Mouse (Mus musculus) gastrocnemius, adult 2 months (tissue): ENCODE results near the gene Adgre5. TPM values are rescaled to one million over a fixed set of nuclear protein-coding genes. Genes with fewer than 3 reads are reported as not detected.

Experiments
- DNase-seq: peaks from one replicate; pipeline ENCODE4 v3.0.0; 2022
- H3K27ac ChIP-seq: fragments of 200-600 bp; 2 replicates; pipeline ENCODE4 v1.8.1; 2022; ENCODE audit warnings: mild to moderate bottlenecking
- H3K4me3 ChIP-seq: fragments of 200-600 bp; 2 replicates; pipeline ENCODE4 v1.8.1; 2022; ENCODE audit warnings: mild to moderate bottlenecking, moderate library complexity
- CTCF ChIP-seq: fragments of 200-600 bp; IDR thresholded peaks from 2 replicates; pipeline ENCODE4 v1.8.1; 2022; ENCODE audit warnings: antibody characterized with exemption, mild to moderate bottlenecking, moderate library complexity
- intact Hi-C: fragments of 180-260 bp; cut with DNase I; formaldehyde crosslinking; loops from one replicate; pipeline ENCODE4 v1.15.1; 2025
- total RNA-seq, 2 experiments: library from RNA; stranded (reverse); gene quantifications; 2 replicates each; pipeline ENCODE4 v1.2.3; 2021

Adgre5 gene
- total RNA-seq, 2 experiments from 2014 or later, result 16.3 to 27.7 TPM

DNA sequence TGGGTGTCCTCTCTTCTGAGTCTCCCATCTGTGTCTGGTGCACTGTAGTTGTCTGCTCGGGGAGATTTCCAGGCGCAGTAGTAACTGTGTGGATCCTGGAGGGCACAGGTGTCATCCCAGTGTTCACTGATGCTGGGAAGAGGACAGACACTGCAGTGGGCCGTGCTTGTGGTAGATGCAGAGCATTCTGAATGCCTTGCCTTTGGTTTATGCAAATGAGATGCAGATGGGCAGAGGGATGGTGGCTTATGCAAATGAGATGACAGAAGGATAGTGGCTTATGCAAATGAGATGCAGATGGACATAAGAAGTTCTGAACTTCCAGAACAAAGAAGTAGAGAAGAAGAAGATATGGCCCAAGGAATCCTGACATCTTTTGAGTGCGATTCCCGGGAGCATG is 9.2 kb downstream of the Adgre5 start:
- DNase-seq, result no peak
- H3K4me3 ChIP-seq, result no peak overlapping the region
- intact Hi-C loops, result no loop called here
- TF ChIP-seq CTCF, result no peak
- no peak overlapping the region for H3K27ac ChIP-seq

DNA sequence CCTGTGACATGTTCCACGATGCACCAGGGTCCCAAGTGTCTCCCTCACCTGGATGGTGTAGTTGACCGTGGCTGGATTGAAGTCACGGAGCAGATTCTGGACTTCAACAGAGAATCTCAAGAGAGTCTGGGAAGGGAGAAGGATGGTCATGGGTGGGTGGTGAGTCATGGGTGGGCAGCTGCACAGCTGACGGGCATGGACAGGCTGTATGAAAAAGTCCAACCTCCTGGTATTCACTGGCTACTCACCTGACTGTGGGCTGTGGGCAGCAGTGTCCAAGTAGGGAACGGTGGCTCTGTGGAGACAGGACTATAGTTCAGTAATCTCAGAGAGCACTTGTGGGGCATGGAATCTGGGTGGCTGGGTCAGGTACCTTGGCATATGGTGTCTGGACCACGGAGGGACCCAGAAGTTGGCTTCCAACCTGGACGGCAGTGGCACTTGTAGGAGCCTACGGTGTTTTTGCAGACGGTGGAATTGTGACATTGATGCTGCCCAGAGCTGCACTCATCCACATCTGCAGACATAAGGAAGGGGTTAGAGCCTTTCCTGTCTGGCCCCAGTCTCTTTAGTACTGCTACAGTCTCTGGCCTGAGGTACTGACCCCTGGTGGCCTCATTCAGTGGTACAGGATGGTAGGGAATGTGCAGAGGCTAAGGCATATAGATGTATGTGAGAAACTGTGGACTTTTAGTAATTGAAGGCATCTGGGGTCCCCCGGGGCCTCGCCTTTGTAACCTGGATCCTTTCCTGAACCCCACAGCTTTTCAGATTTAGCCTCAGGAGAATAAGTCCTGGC is 11.9 kb downstream of the Adgre5 start:
- H3K4me3 ChIP-seq, result no peak overlapping the region
- intact Hi-C loops, result loop anchor here (5.0 kb wide), 1 partner anchor 53 kb away; no protein-coding TSS in a partner anchor
- H3K27ac ChIP-seq, result no peak overlapping the region
- TF ChIP-seq CTCF, result peak; percentile 59
- peak; percentile 23 for DNase-seq

- Histone ChIP-seq H3K27ac (no peak overlapping the region), H3K4me3 (no peak overlapping the region)
- TF ChIP-seq CTCF, result no peak
- DNase-seq, result peak; percentile 13
- intact Hi-C loops, result loop anchor here (5.0 kb wide), 1 partner anchor 57 kb away; no protein-coding TSS in a partner anchor
Observed at GRCm38 (mm10) chr8:83725521-83726102, 15.5 kb downstream of the Adgre5 start.

DNA sequence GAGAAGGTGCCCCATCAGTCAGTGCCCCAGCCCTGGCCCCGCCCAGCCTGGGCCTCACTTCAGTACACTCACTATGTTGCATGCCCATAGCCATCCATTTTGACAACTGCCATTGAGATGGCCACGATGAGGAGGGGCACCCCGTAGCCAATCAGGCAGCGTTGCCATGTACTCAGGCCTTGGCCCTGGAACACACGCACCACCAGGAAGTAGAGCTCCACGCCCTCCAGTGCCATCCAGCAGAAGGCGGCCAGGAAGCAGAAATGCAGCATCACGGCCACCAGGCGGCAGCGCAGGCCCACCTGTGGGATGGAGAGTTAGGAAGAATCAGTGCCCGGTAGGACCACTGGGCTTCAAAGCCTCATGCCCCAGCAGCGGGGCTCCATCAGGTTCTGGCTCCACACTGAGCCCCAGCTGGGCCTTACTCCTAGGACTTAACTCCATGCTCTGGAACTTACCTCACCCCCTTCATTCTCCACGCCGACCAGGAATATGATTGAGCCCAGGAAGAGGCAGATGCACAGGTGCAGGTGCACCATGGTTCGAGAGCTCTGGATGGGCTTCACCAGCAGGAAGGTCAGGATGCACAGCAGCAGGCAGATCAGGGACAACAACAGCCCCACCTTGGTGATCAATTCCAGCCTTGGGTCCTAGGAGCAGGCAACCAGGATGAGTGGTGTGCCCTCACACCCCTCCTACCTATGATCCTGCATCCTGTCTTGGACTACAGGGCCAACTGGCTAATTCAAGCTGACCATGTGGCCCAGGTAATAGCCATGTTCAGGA is 16.2 kb downstream of the Adgre5 start:
- intact Hi-C loops, result loop anchor here (1.0 to 5.0 kb wide), 2 partner anchors 57 to 169 kb away; no protein-coding TSS in a partner anchor
- peak; percentile 92 for TF ChIP-seq CTCF
- Histone ChIP-seq H3K27ac (no peak overlapping the region), H3K4me3 (no peak overlapping the region)
- peak; percentile 86 for DNase-seq

DNA sequence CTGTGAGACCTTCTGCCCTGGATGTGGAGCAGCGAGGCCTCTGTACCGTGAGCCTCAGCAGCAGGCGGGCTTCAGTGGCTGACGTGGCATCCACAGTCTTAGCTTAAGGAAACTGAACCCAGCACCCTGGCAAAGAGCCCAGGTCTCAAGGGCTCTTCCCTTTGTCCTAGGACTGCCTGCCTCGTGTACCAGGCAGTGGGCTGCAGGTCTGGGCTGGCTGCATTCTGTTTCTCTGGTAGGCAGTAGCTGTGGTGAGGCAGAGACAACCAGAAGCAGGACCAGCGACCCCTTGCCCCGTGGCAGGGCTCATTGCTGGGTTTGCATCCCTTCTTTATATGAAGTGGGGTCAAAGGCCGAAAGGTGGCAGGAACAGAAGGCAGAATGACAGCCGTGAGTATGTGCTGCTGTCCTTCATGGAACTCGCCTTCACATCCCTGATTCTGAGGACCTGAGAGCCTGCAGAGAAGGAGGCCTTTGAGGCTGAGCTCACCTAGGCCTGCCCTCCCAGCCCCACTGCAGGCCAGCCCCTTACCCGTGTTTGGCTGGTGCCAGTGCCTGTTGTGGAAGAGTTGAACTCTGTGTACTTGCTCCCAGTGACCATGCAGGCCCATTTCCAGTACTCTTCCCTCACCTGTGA is 17.6 kb downstream of the Adgre5 start:
- intact Hi-C loops, result loop anchor here (1.0 kb wide), 1 partner anchor 171 kb away; no protein-coding TSS in a partner anchor
- Histone ChIP-seq H3K4me3 (no peak overlapping the region), H3K27ac (no peak overlapping the region)
- DNase-seq, result peak; percentile 23
- no peak for TF ChIP-seq CTCF

GRCm38 (mm10) chr8:83722631-83723030 is 18.5 kb downstream of the Adgre5 start:
- Histone ChIP-seq H3K4me3 (no peak overlapping the region), H3K27ac (peak overlapping the region; percentile 68)
- peak; percentile 13 for DNase-seq
- TF ChIP-seq CTCF, result no peak
- intact Hi-C loops, result no loop called here

GRCm38 (mm10) chr8:83721405-83722025 is 19.6 kb downstream of the Adgre5 start:
- H3K4me3 ChIP-seq, result peak overlapping the region; percentile 47
- H3K27ac ChIP-seq, result peak overlapping the region; percentile 68
- no peak for TF ChIP-seq CTCF
- intact Hi-C loops, result no loop called here
- peak; percentile 78 for DNase-seq

DNA sequence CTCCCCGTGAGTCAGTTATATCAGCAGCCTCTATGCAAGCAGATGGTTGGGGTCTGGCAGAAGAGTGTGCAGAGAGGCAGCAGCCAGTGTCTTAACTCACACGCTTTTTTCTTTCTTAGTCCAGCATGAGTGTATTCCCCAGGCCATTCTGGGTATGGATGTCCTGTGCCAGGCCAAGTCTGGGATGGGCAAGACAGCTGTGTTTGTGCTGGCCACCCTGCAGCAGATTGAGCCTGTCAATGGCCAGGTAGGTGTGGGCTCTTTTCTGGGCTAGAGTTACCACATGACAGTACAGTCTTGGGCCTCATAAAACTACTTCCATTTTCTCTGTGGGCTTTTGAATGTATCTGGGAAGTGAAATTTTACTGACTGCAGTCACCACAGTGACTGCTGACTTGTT is 21.4 kb downstream of the Adgre5 start:
- no peak overlapping the region for H3K27ac ChIP-seq
- no peak for TF ChIP-seq CTCF
- intact Hi-C loops, result no loop called here
- H3K4me3 ChIP-seq, result no peak overlapping the region
- DNase-seq, result peak; percentile 6

DNA sequence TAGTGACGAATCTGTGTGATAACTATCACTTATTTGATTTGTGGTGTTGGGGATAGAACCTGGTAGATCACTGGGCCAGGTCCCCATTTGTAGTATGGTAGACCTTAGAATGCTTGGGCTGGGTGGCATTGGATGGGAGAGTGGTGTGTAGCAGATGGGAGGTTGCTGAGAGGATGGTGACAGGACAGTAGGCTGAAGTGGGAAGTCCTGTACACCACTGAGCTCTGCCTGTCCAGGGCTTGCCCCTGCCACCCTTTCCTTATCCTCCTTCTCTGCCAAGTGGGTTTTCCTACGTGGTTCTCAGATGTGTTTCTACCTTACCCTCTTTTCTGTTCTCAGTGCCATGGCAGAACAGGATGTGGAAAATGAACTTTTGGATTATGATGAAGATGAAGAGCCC is 22.1 kb downstream of the Adgre5 start:
- intact Hi-C loops, result no loop called here
- no peak for TF ChIP-seq CTCF
- DNase-seq, result peak; percentile 3
- H3K4me3 ChIP-seq, result no peak overlapping the region
- no peak overlapping the region for H3K27ac ChIP-seq

DNA sequence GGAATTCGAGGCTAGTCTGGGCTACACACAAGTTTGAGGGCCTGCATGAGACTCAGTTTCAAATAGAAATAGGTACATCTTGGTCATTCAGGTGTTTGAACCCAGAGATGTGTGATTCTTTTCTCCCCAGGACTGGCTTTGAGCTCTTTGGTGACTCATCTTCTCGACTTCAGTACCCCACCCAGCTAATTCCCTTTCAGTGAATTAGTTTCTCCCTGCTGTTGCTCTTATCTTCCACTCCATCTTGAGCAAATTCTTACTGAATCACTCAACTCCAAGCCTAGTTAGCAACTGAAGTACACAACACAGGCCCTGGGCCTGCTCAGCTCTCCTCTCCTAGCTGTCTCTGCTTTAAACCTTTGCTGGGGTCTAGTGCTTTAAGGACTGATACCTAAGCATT is 24.6 kb downstream of the Adgre5 start:
- peak overlapping the region; percentile 90 for H3K4me3 ChIP-seq
- H3K27ac ChIP-seq, result no peak overlapping the region
- intact Hi-C loops, result no loop called here
- DNase-seq, result no peak
- TF ChIP-seq CTCF, result no peak

GRCm38 (mm10) chr8:83715771-83716170 is 25.4 kb downstream of the Adgre5 start:
- TF ChIP-seq CTCF, result no peak
- no peak for DNase-seq
- H3K27ac ChIP-seq, result peak overlapping the region; percentile 99
- peak overlapping the region; percentile 90 for H3K4me3 ChIP-seq
- intact Hi-C loops, result loop anchor here (1.0 kb wide), 1 partner anchor 16 kb away; the partner anchor contains the start of gene Pkn1
